Mouse (Mus musculus) MEL (cell line): ENCODE measurements around the gene Arhgef33. TPM values are rescaled to one million over a fixed set of nuclear protein-coding genes. Genes with fewer than 3 reads are reported as not detected.
A peak's percentile ranks its signal among the peaks of the same experiment; 100 is the strongest.

Experiments
- DNase-seq: peaks from one replicate; pipeline ENCODE4 v3.0.0; 2011; ENCODE audit warnings: low read depth, low spot score
- H3K27ac ChIP-seq: 2 replicates; pipeline ENCODE4 v1.5.1; 2012; ENCODE audit warnings: low read depth, mild to moderate bottlenecking, control low read depth, low read length, moderate library complexity; ENCODE audit not compliant: control insufficient read depth
- H3K27me3 ChIP-seq, 2 experiments: fragments of 150-350 bp in 1 of 2; sonication (generic) in 1 of 2; 2 replicates each; pipeline ENCODE4 v1.6.1; 2012; ENCODE audit warnings: low read length in 2 of 2, mild to moderate bottlenecking in 2 of 2, improper control_type of control experiment in 1 of 2, moderate library complexity in 1 of 2; ENCODE audit not compliant: insufficient read depth in 2 of 2, control insufficient read depth in 1 of 2
- H3K36me3 ChIP-seq, 2 experiments: 2 replicates each; pipeline ENCODE4 v1.6.1; 2012 to 2014; ENCODE audit warnings: low read length in 2 of 2, improper control_type of control experiment in 1 of 2, inconsistent platforms in 1 of 2, mild to moderate bottlenecking in 1 of 2; ENCODE audit not compliant: insufficient read depth in 2 of 2, control insufficient read depth in 1 of 2
- H3K4me1 ChIP-seq, 2 experiments: fragments of 150-350 bp in 1 of 2; sonication (generic) in 1 of 2; 2 replicates each; pipeline ENCODE4 v1.6.1; 2012; ENCODE audit warnings: low read length in 2 of 2, improper control_type of control experiment in 1 of 2, mild to moderate bottlenecking in 1 of 2; ENCODE audit not compliant: insufficient read depth in 2 of 2, control insufficient read depth in 1 of 2
- H3K4me3 ChIP-seq, 2 experiments: fragments of 150-350 bp in 1 of 2; sonication (generic) in 1 of 2; 2 replicates each; pipeline ENCODE4 v1.5.1; 2012; ENCODE audit warnings: low read depth in 2 of 2, low read length in 2 of 2, mild to moderate bottlenecking in 2 of 2, moderate library complexity in 2 of 2, control low read depth in 1 of 2, improper control_type of control experiment in 1 of 2; ENCODE audit not compliant: control insufficient read depth in 1 of 2, insufficient read depth in 1 of 2
- H3K79me2 ChIP-seq: 2 replicates; pipeline ENCODE4 v1.6.1; 2012; ENCODE audit warnings: mild to moderate bottlenecking, low read length, moderate library complexity; ENCODE audit not compliant: control insufficient read depth, poor library complexity, insufficient read depth
- H3K9ac ChIP-seq: 2 replicates; pipeline ENCODE4 v1.6.1; 2012; ENCODE audit warnings: low read depth, mild to moderate bottlenecking, control low read depth, low read length, moderate library complexity; ENCODE audit not compliant: control insufficient read depth, poor library complexity, severe bottlenecking
- H3K9me3 ChIP-seq: fragments of 150-350 bp; sonication (generic); replicated peaks from 2 replicates; pipeline ENCODE4 v1.6.1; 2012; ENCODE audit warnings: mild to moderate bottlenecking, low read length, improper control_type of control experiment, moderate library complexity; ENCODE audit not compliant: insufficient read depth
- BHLHE40 ChIP-seq: IDR thresholded peaks from 2 replicates; pipeline ENCODE4 v1.6.1; 2012; ENCODE audit warnings: low read depth, mild to moderate bottlenecking, inconsistent platforms, low read length, improper control_type of control experiment, borderline replicate concordance
- CHD1 ChIP-seq: IDR thresholded peaks from 2 replicates; pipeline ENCODE4 v1.6.1; 2012; ENCODE audit warnings: low read depth, mild to moderate bottlenecking, inconsistent platforms, low read length, improper control_type of control experiment
- CHD2 ChIP-seq: IDR thresholded peaks from 2 replicates; pipeline ENCODE4 v1.6.1; 2011; ENCODE audit warnings: low read length, improper control_type of control experiment
- E2F4 ChIP-seq: IDR thresholded peaks from 2 replicates; pipeline ENCODE4 v1.6.1; 2011; ENCODE audit warnings: low read depth, low read length, improper control_type of control experiment, borderline replicate concordance
- EP300 ChIP-seq, 2 experiments: IDR thresholded peaks; 2 replicates each; pipeline ENCODE4 v1.6.1; 2011; ENCODE audit warnings: improper control_type of control experiment in 2 of 2, low read length in 2 of 2, low read depth in 1 of 2, mild to moderate bottlenecking in 1 of 2
- GATA1 ChIP-seq: IDR thresholded peaks from 2 replicates; pipeline ENCODE4 v1.6.1; 2011; ENCODE audit warnings: low read depth, low read length, improper control_type of control experiment
- KAT2A ChIP-seq: conservative IDR thresholded peaks from 2 replicates; pipeline ENCODE4 v1.6.1; 2012; ENCODE audit warnings: low read depth, low read length, improper control_type of control experiment, inconsistent platforms
- MAX ChIP-seq: IDR thresholded peaks from 2 replicates; pipeline ENCODE4 v1.6.1; 2011; ENCODE audit warnings: low read length, improper control_type of control experiment
- MXI1 ChIP-seq: IDR thresholded peaks from 2 replicates; pipeline ENCODE4 v1.6.1; 2011; ENCODE audit warnings: mild to moderate bottlenecking, low read depth, low read length, improper control_type of control experiment
- NRF1 ChIP-seq: IDR thresholded peaks from 2 replicates; pipeline ENCODE4 v1.6.1; 2014; ENCODE audit warnings: low read depth, mild to moderate bottlenecking, inconsistent platforms, low read length, improper control_type of control experiment, moderate library complexity; ENCODE audit not compliant: poor library complexity, insufficient read depth, severe bottlenecking
- RAD21 ChIP-seq: IDR thresholded peaks from 2 replicates; pipeline ENCODE4 v1.6.1; 2011; ENCODE audit warnings: mild to moderate bottlenecking, low read depth, low read length, improper control_type of control experiment
- RCOR1 ChIP-seq: IDR thresholded peaks from 2 replicates; pipeline ENCODE4 v1.6.1; 2012; ENCODE audit warnings: low read depth, mild to moderate bottlenecking, inconsistent platforms, low read length, improper control_type of control experiment
- TAL1 ChIP-seq: IDR thresholded peaks from 2 replicates; pipeline ENCODE4 v1.6.1; 2012; ENCODE audit warnings: mild to moderate bottlenecking, inconsistent platforms, low read length, moderate library complexity, mixed read lengths
- TCF12 ChIP-seq: IDR thresholded peaks from 2 replicates; pipeline ENCODE4 v1.6.1; 2014; ENCODE audit warnings: low read depth, mild to moderate bottlenecking, inconsistent platforms, low read length, improper control_type of control experiment, moderate library complexity
- ZNF384 ChIP-seq: IDR thresholded peaks from 2 replicates; pipeline ENCODE4 v1.6.1; 2012; ENCODE audit warnings: low read depth, mild to moderate bottlenecking, inconsistent platforms, low read length, improper control_type of control experiment
- polyA plus RNA-seq, 2 experiments: library from polyadenylated mRNA; stranded (reverse) in 1 of 2; unstranded in 1 of 2; fragments of >175 nt in 1 of 2; fragments of >200 nt in 1 of 2; gene quantifications; 2 replicates each; pipeline versions ENCODE4 v1.2.1 to v1.2.4; 2012; ENCODE audit warnings: low replicate concordance in 2 of 2, low read depth in 1 of 2; ENCODE audit not compliant: insufficient read length in 2 of 2, insufficient read depth in 1 of 2, missing spikeins in 1 of 2
- total RNA-seq: library from RNA; depleted of rRNA; stranded (reverse); fragments of 300-350 nt; gene quantifications from 2 replicates; pipeline ENCODE4 v1.2.3, GENCODE M21; 2012

Gene Arhgef33
- total and polyA plus RNA-seq, 3 experiments, result 0.08 TPM; not detected in 2

DNA sequence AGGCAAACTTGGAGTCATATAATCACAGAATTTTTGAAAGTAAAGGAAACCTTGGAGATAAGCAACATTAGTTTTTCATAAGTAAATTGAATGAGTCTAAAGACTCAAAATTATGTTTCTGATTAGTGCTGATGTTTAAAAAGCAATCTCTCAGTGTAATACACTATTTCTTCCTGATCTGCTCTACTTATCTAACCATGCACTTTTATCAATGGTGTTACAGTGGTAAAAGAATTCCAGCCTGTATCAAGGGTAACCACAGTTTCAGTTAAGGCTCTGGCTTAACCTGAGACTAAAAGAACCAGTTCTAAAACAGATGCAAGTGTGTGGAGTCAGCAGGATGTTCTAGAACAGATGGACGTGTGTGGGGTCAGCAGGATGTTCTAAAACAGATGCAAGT is 113.8 kb downstream of the Arhgef33 start:
- Histone ChIP-seq H3K36me3 (peaks cover 20 to 41% of the 10 kb centered on the region in 2 experiments), H3K9ac (no peak overlapping the region), H3K9me3 (no peaks in the 10 kb centered on the region), H3K27me3 (no peaks in the 10 kb centered on the region), H3K27ac (no peak overlapping the region), H3K79me2 (no peaks in the 10 kb centered on the region), H3K4me3 (no peak overlapping the region), H3K4me1 (peaks cover 10% of the 10 kb centered on the region in 2 experiments)
- TF ChIP-seq TCF12 (0 out of 2 replicates have a peak, but pooled peaks have one; percentile 47), GATA1 (0 out of 2 replicates have a peak, but pooled peaks have one; percentile 52), EP300 (IDR thresholded peaks at IDR 0.05; ENCODE audit: low read depth in 1 of 2, low read length in 2 of 2) (peak; percentile 58 to 74; a peak in 3 of 4 replicates), RCOR1 (0 out of 2 replicates have a peak, but pooled peaks have one; percentile 31), ZNF384 (no peak)
- DNase-seq, result peak; percentile 20

DNA sequence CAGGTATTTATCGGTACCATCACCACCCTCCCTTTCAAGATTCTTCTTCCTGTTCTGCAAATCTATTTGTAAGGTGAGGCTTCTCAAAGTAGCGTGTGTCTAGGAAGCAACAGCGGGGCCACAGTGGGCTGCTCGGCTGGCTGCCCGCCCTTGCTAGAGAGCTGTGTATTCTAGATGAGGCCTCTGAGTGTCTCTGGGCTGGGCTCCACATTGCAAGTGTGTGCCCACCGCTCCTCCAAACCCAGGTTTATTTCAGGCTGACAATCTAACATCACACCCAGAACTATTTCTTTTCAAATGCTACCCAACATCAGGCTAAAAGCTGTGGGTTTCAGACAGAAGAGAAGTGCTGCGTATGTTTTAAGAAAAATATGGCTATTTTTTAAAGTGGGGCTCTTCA is 119.0 kb downstream of the Arhgef33 start:
- Histone ChIP-seq H3K4me3 (no peak overlapping the region), H3K9ac (no peak overlapping the region), H3K27ac (no peak overlapping the region), H3K4me1 (no peaks in the 10 kb centered on the region), H3K9me3 (no peaks in the 10 kb centered on the region), H3K27me3 (no peaks in the 10 kb centered on the region), H3K79me2 (no peaks in the 10 kb centered on the region), H3K36me3 (peaks cover 0 to 20% of the 10 kb centered on the region in 2 experiments; a peak in 2 of 4 replicates)
- TF ChIP-seq MXI1, result no peak
- TF ChIP-seq NRF1, result no peak
- no peak for DNase-seq

DNA sequence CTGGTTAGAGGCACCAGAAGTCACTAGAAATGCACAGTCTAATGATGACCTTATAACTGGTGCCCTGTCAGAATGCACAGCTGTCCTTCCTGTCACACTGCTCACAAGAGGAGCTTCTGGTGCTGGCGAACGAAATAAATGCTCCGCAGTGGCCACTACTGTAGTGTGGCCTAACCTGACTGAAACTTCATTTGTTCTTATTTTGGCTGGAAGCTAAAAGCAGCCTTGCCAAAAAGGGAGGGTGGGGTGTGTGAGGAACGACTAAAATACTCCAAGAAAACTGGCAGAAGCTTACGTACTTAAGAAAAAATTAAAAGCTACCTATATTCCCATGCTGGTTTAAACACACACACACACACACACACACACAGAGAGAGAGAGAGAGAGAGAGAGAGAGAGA is 119.7 kb downstream of the Arhgef33 start:
- Histone ChIP-seq H3K9me3 (no peaks in the 10 kb centered on the region), H3K27me3 (no peaks in the 10 kb centered on the region), H3K79me2 (no peaks in the 10 kb centered on the region), H3K9ac (no peak overlapping the region), H3K27ac (no peak overlapping the region)
- TF ChIP-seq BHLHE40 (no peak), MAX (no peak), CHD2 (no peak), NRF1 (no peak), E2F4 (no peak), CHD1 (no peak), KAT2A (no peak), RAD21 (no peak), TAL1 (no peak), TCF12 (no peak)
- TF ChIP-seq, all 39 proteins: peak for 0
- H3K36me3 ChIP-seq, result peaks cover under 1 to 24% of the 10 kb centered on the region in 2 experiments
- no peaks in the 10 kb centered on the region for H3K4me1 ChIP-seq
- no peak for DNase-seq
- H3K4me3 ChIP-seq, result no peak overlapping the region
